Mouse (Mus musculus): ENCODE results near the gene Skp2. TPM values are rescaled to one million over a fixed set of nuclear protein-coding genes. Genes with fewer than 3 reads are reported as not detected.
"Not testable (repeated sequence)": the region's sequence is repeated elsewhere in the genome, so short reads cannot be mapped to it uniquely, and the experiment has no call there.

The Skp2 gene
- polyA plus RNA-seq (2015; fragmentation: Nextera tagmentation; extraction: Ambion mirVana), result 19.7 and 22.8 TPM in 2 replicates

DNA sequence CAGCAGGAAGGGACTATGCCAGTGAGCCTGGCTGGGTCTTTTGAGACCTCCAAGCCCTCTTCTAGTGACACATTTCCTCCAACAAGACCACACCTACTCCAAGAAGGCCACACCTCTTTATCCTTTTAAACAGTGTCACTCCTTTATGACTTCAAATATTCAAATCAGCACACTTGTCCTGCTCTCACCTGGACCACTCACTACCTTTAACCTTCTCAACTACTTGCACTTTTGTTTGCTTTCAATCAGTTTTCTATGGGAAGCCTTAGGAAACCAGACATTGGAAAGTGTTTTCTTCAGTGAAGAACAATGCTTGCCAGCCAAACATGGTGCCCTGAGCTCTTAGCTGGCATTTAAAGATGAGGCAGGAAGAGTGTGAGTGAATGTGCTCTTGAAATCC is at the start of gene Skp2:
Gene Skp2, minus strand, starts transcription at position 101 of the 400 bp plus-strand sequence.
- peaks cover 49% of the 10 kb centered on the region for H3K36me3 ChIP-seq
- H3K4me1 ChIP-seq (replicated peaks), result no peaks in the 10 kb centered on the region
- ATAC-seq (ENCODE audit: low FRiP score, low read depth), result no peak
- H3K4me2 ChIP-seq, result no peak within 1 kb of the TSS
- no peak within 1 kb of the TSS for H3K9ac ChIP-seq
- H3K4me3 ChIP-seq, result no peak within 1 kb of the TSS
- no peak within 1 kb of the TSS for H3K27ac ChIP-seq (replicated peaks)
- H3K9me3 ChIP-seq, result no peaks in the 10 kb centered on the region
- H3K27me3 ChIP-seq, result no peaks in the 10 kb centered on the region

DNA sequence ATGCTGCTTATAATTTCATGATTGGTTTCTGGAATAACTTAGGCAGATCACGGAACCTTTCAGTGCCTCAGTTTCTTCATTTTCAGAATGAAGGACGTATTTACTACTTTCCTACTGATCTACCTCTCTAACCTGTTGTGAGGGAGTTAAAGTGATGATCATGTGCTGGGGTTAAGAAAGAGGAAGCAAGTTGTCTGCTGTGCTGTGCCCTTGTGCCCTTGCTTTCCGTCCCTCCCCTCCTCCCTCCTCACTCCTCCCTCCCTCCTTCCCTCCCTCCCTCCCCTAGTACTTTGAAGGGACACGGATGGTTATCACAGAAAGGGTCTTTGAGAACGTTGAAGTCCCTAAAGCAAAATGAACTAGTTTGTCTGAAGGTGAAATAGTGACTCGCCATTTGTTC is 43.2 kb upstream of the Skp2 start:
- Histone ChIP-seq H3K27ac (replicated peaks) (no peak overlapping the region), H3K4me3 (no peak overlapping the region), H3K4me2 (no peak overlapping the region), H3K27me3 (no peaks in the 10 kb centered on the region), H3K9me3 (no peaks in the 10 kb centered on the region), H3K4me1 (replicated peaks) (no peaks in the 10 kb centered on the region), H3K36me3 (peaks cover 17% of the 10 kb centered on the region), H3K9ac (no peak overlapping the region)
- ATAC-seq (ENCODE audit: low FRiP score, low read depth), result no peak
- WGBS, result 64% methylated on average over 6 of the region's 6 CpGs

DNA sequence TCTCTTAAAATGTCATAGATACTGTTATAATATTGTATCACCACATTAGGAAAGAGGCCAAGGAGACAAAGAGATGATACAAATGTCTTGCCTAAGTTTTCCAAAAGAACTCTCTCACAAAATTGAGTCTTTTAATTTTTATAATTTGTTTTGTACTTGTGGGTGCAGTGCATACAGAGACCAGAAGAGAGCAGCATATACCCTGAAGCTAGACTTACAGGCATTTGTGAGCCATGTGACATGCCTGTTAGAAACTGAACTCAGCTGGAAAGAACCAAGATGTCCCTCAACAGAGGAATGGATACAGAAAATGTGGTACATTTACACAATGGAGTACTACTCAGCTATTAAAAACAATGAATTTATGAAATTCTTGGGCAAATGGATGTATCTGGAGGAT is 37.5 kb upstream of the Skp2 start:
- H3K27ac ChIP-seq (replicated peaks); H3K9ac ChIP-seq; H3K27me3 ChIP-seq; H3K4me1 ChIP-seq (replicated peaks); ATAC-seq (ENCODE audit: low FRiP score, low read depth); H3K4me3 ChIP-seq; H3K9me3 ChIP-seq; H3K4me2 ChIP-seq: not testable (repeated sequence)
- peaks cover 35% of the 10 kb centered on the region for H3K36me3 ChIP-seq

DNA sequence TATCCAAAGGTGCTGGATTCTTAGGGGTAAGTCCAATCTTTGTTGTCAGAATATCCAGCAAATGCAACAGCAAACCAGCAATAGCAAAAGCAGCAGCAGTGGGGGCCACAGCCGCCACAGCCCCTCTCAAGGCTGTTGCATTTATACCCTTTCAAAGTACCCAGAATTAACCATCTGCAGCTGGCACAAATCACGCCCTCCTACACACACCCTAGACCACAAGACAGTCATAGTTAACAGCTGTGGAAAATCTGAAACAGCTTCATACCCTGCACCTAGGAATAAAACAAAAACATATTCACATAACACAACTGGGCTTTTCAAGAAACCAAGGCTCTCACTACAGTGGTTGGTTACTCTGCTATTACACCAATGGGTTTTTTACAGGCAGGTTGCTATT is 34.6 kb upstream of the Skp2 start:
- Histone ChIP-seq H3K4me1 (replicated peaks) (no peaks in the 10 kb centered on the region), H3K9me3 (no peaks in the 10 kb centered on the region), H3K27me3 (no peaks in the 10 kb centered on the region), H3K36me3 (peaks cover 36% of the 10 kb centered on the region), H3K9ac (no peak overlapping the region), H3K27ac (replicated peaks) (no peak overlapping the region), H3K4me3 (no peak overlapping the region), H3K4me2 (no peak overlapping the region)
- 100% methylated on average over 2 of the region's 2 CpGs for WGBS
- no peak for ATAC-seq (ENCODE audit: low FRiP score, low read depth)

DNA sequence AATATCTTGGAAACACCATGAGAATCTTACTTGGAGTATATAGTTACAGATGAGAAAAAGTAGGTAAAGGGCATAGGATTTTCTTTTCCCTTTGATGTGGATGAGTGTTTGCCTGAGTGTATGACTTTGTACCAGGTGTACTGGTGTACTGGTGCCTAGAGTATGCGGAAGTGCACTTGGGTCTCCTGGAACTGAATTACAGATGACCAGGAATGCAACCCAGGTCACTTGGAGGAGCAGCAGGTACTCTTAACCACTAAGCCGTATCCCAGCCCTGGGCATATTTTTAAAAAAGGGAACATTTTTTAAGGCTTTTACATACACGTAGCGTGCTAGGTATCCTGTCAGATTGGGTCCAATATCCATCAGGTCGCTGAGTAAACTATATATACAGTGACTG is 28.8 kb upstream of the Skp2 start:
- no peak overlapping the region for H3K27ac ChIP-seq (replicated peaks)
- H3K9me3 ChIP-seq, result no peaks in the 10 kb centered on the region
- H3K4me3 ChIP-seq, result no peak overlapping the region
- no peak overlapping the region for H3K4me2 ChIP-seq
- 96% methylated on average over 5 of the region's 5 CpGs for WGBS
- no peak overlapping the region for H3K9ac ChIP-seq
- no peaks in the 10 kb centered on the region for H3K27me3 ChIP-seq
- no peaks in the 10 kb centered on the region for H3K4me1 ChIP-seq (replicated peaks)
- peaks cover 36% of the 10 kb centered on the region for H3K36me3 ChIP-seq
- no peak for ATAC-seq (ENCODE audit: low FRiP score, low read depth)

DNA sequence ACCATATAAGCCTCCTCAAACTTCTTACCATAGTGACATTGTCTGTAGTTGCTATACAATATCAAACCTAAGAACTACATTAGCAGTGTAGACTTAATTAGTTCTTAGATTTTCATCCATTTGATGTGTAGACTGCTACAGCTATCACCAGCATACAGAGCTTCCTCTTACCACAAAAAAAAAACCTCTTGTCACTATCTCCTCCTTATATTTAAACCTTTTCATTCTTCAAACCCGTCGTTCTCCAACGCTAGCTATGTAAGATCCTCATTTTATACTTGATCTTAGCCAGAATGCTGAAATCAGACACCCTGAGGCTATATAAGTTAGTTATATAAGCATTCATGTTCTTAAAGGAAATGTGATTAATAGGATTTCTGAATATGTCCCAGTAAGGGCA is 21.8 kb upstream of the Skp2 start:
- H3K9me3 ChIP-seq, result no peaks in the 10 kb centered on the region
- no peak overlapping the region for H3K27ac ChIP-seq (replicated peaks)
- H3K4me1 ChIP-seq (replicated peaks), result no peaks in the 10 kb centered on the region
- no peaks in the 10 kb centered on the region for H3K27me3 ChIP-seq
- H3K9ac ChIP-seq, result no peak overlapping the region
- 93% methylated on average over 3 of the region's 3 CpGs for WGBS
- no peak overlapping the region for H3K4me3 ChIP-seq
- peaks cover 30% of the 10 kb centered on the region for H3K36me3 ChIP-seq
- no peak overlapping the region for H3K4me2 ChIP-seq
- ATAC-seq (ENCODE audit: low FRiP score, low read depth), result no peak

DNA sequence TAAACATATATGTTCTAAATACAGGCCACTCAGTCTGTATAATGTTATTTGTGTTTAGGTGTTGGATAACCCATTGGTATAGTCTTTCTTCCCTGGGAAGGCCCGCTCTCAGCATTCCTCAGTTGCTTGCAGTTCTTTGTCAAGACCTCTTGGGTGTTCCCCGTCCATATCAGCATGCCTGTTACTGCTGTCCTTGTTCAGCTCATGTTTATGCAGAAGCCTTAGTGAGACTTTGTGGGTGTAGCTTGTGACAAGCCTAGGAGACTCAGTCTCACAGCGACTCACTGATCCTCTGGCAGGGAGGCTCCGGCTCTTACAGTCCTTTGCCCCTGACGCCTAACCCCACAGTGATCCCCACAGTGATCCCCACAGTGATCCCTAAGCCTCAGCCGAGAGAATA is 8.9 kb upstream of the Skp2 start:
- Histone ChIP-seq H3K4me3 (no peak overlapping the region), H3K9me3 (no peaks in the 10 kb centered on the region), H3K4me1 (replicated peaks) (no peaks in the 10 kb centered on the region), H3K36me3 (peaks cover 43% of the 10 kb centered on the region), H3K4me2 (no peak overlapping the region), H3K9ac (no peak overlapping the region), H3K27ac (replicated peaks) (no peak overlapping the region), H3K27me3 (no peaks in the 10 kb centered on the region)
- WGBS, result 52% methylated on average over 6 of the region's 6 CpGs
- no peak for ATAC-seq (ENCODE audit: low FRiP score, low read depth)

DNA sequence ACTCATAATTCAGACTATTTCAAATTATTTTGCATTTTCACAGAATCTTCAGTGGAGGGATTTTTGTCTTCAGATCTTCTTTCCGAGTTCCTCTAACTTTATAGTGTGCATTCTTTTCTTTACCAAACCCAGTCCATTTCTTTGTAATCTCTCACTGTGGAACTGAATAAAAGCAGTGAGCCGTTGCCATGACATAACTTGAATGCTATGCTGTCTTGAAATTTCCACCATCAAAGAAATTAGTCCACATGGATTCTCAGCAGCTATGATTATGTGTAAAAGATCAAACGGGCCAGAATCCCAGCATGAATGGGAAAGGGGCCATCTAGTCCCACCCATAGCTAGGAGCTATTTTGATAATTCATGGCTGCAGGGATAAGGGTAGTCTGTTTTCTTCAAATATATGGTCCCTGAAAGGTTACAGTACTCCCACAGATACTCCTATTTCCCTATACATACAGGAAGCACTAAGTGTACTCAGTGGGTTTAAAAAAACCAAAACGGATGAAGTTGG is 7.4 kb upstream of the Skp2 start:
- 63% methylated on average over 4 of the region's 4 CpGs for WGBS
- no peak for ATAC-seq (ENCODE audit: low FRiP score, low read depth)
- peaks cover 37% of the 10 kb centered on the region for H3K36me3 ChIP-seq

DNA sequence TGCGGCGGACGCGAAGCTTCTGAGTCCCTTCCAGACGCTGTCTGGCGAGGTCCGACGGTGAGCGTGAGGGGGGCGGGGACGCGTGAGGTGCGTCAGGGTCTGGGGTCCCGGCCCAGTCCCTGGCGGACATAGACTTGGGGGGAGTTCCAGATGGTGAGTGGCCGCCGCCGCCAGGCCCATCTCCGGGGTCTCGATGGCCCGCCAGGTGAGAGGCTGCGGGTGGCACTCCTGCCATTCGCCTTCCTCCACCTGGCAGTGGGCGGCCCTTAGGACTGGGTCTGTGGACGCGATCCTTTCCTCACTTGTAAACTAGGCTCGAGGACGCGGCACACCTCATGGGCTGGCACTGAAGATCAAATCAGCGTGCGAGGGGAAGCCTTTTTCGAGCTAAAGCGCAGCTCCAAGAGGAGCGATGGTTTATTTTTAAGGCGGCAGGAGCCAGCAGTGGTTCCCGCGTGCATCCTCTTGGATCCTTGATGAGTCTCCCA is 14.5 kb downstream of the Skp2 start:
- H3K27ac ChIP-seq (replicated peaks), result peak overlapping the region; percentile 92
- H3K4me3 ChIP-seq, result peak overlapping the region; percentile 92
- H3K9ac ChIP-seq, result peak overlapping the region; percentile 88
- H3K36me3 ChIP-seq, result peaks cover 18% of the 10 kb centered on the region
- peak; percentile 93 for ATAC-seq (ENCODE audit: low FRiP score, low read depth)
- peak overlapping the region; percentile 85 for H3K4me2 ChIP-seq
- H3K27me3 ChIP-seq, result no peaks in the 10 kb centered on the region
- WGBS, result under 1% methylated on average over 37 of the region's 37 CpGs
- peaks cover 38% of the 10 kb centered on the region for H3K4me1 ChIP-seq (replicated peaks)
- no peaks in the 10 kb centered on the region for H3K9me3 ChIP-seq

More for the DNA sequence above, 7.4 kb upstream of the Skp2 start:
- no peak overlapping the region for H3K9ac ChIP-seq
- H3K9me3 ChIP-seq, result no peaks in the 10 kb centered on the region
- no peak overlapping the region for H3K4me2 ChIP-seq
- no peaks in the 10 kb centered on the region for H3K27me3 ChIP-seq
- no peaks in the 10 kb centered on the region for H3K4me1 ChIP-seq (replicated peaks)
- no peak overlapping the region for H3K4me3 ChIP-seq
- H3K27ac ChIP-seq (replicated peaks), result no peak overlapping the region

DNA sequence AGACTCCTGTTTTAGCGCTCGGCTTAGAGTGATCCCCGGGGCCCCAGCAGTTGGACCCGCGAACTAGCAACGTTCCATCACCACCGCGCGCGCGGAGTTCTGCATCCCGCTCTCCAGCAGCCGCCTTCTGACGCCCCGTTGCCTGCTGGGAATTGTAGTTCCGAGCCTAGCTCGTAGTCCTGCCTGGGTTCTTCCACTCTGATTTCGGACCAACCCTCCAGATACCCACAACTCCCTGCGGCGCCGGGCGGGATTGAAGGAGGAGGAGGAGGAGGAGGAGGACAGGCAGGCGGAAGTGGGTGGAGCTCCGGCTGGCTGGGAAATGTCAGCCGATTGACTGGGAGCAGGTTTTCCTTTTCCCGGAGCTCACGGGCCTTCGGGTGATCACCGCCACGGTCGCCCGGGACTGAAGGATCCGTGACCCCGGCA is 15.0 kb downstream of the Skp2 start, which contains the start of gene Lmbrd2:
Gene Lmbrd2, plus strand, starts transcription at position 299 of the 429 bp plus-strand sequence.
- no peaks in the 10 kb centered on the region for H3K27me3 ChIP-seq
- H3K9me3 ChIP-seq, result no peaks in the 10 kb centered on the region
- H3K27ac ChIP-seq (replicated peaks), result peak within 1 kb of the TSS; percentile 92
- peaks cover 17% of the 10 kb centered on the region for H3K36me3 ChIP-seq
- H3K4me3 ChIP-seq, result peak within 1 kb of the TSS; percentile 92
- peaks cover 38% of the 10 kb centered on the region for H3K4me1 ChIP-seq (replicated peaks)
- H3K9ac ChIP-seq, result peak within 1 kb of the TSS; percentile 88
- ATAC-seq (ENCODE audit: low FRiP score, low read depth), result peak; percentile 99
- H3K4me2 ChIP-seq, result peak within 1 kb of the TSS; percentile 85
- under 1% methylated on average over 34 of the region's 34 CpGs for WGBS

DNA sequence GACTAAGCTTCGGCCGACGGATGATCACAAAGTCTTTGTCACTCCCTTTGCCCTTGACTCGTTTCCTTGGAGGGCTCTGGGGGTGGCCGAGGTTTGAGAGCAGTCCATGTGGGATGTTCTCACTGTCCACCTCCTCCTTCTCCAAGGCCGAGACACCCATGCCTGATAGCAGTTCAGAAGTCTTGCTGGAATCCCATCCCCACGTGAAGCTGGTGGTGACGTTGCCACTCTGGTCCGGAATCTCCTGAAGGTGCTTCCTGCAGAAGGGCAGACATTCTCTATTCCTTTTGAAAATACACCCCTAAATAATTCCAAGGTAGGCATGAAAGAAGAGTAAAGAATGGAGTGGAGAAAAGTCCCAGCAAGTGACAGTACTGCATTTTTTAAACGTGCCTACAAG is 15.8 kb downstream of the Skp2 start:
- no peak for ATAC-seq (ENCODE audit: low FRiP score, low read depth)
- H3K9me3 ChIP-seq, result no peaks in the 10 kb centered on the region
- H3K4me1 ChIP-seq (replicated peaks), result peaks cover 38% of the 10 kb centered on the region
- peak overlapping the region; percentile 88 for H3K9ac ChIP-seq
- peak overlapping the region; percentile 92 for H3K4me3 ChIP-seq
- WGBS, result 30% methylated on average over 10 of the region's 10 CpGs
- peaks cover 17% of the 10 kb centered on the region for H3K36me3 ChIP-seq
- H3K4me2 ChIP-seq, result peak overlapping the region; percentile 61
- no peaks in the 10 kb centered on the region for H3K27me3 ChIP-seq
- peak overlapping the region; percentile 92; the same call in 1 of the 2 replicates for H3K27ac ChIP-seq (replicated peaks)

DNA sequence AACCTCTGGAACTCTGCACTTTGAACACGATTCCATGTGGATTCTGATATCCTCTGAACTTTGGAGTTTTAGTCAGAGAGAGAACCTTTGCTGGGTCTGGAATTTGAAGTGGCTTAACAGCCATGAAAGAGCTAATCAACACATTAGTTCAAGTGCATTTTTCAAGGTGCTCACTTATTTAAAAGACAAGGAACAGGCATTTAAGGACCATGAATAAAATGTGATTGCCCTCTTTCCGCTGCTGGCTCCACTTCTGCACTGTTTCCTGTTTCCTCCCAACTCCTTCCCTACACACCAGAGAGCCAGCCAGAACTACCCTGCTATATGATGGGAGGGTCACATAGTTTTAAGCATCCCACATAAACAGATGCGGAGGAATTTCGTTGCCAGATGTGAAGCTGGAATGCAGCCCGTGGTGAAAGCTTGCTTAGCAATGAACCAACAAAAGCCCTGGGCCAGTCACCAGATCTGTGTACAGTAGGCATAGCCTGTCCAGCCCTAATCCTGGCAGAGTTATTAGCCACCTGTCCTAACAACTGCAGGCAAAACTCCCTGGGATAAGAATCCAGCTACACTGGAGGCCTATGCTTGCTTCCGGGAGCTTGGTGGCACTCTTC is 20.2 kb downstream of the Skp2 start:
- 76% methylated on average over 6 of the region's 6 CpGs for WGBS
- H3K4me2 ChIP-seq, result no peak overlapping the region
- peaks cover 30% of the 10 kb centered on the region for H3K36me3 ChIP-seq

More for the DNA sequence above, 20.2 kb downstream of the Skp2 start:
- H3K4me1 ChIP-seq (replicated peaks), result peaks cover 37% of the 10 kb centered on the region
- no peak overlapping the region for H3K27ac ChIP-seq (replicated peaks)
- no peak overlapping the region for H3K9ac ChIP-seq
- no peaks in the 10 kb centered on the region for H3K9me3 ChIP-seq
- no peak for ATAC-seq (ENCODE audit: low FRiP score, low read depth)
- no peak overlapping the region for H3K4me3 ChIP-seq
- no peaks in the 10 kb centered on the region for H3K27me3 ChIP-seq

Measured in hindbrain, embryonic 15.5 days (tissue).